Mouse (Mus musculus) duodenum, adult 2 months (tissue): ENCODE results near the gene Tle6. TPM values are rescaled to one million over a fixed set of nuclear protein-coding genes. Genes with fewer than 3 reads are reported as not detected.

ENCODE experiments used
- polyA plus RNA-seq: library from polyadenylated mRNA; depleted of rRNA; stranded (reverse); fragments of >200 nt; gene quantifications from 2 replicates; pipeline ENCODE4 v1.2.3, GENCODE M21; 2012; ENCODE audit warnings: low replicate concordance; rRNA removed

Gene Tle6
- polyA plus RNA-seq: 6.1 and 27.7 TPM in 2 replicates

DNA sequence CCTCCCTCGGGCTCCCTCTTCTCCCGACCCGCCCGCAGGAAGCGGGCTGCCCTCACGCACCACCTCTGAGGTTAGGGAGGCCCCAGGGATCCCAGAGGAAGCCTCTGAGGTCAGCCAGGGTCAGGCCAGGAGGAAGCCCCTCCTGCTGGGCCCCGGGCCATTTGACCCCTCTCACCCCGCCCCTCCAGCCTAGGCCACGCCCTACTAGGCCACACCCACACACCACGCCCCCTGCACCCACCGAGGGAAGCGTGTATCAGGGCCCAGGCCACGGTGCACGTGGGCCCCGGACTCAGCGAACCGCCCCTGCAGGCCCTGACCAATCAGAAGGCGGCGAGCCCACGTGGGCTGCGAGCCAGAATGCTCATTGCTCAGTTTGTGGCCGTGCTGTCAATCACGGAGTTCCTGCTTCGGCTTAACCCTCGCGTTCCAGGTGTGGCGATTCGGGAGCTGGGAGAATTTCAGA, at the start of gene Tle6:
Gene Tle6, minus strand, starts transcription at position 336 of the 466 bp plus-strand sequence.

DNA sequence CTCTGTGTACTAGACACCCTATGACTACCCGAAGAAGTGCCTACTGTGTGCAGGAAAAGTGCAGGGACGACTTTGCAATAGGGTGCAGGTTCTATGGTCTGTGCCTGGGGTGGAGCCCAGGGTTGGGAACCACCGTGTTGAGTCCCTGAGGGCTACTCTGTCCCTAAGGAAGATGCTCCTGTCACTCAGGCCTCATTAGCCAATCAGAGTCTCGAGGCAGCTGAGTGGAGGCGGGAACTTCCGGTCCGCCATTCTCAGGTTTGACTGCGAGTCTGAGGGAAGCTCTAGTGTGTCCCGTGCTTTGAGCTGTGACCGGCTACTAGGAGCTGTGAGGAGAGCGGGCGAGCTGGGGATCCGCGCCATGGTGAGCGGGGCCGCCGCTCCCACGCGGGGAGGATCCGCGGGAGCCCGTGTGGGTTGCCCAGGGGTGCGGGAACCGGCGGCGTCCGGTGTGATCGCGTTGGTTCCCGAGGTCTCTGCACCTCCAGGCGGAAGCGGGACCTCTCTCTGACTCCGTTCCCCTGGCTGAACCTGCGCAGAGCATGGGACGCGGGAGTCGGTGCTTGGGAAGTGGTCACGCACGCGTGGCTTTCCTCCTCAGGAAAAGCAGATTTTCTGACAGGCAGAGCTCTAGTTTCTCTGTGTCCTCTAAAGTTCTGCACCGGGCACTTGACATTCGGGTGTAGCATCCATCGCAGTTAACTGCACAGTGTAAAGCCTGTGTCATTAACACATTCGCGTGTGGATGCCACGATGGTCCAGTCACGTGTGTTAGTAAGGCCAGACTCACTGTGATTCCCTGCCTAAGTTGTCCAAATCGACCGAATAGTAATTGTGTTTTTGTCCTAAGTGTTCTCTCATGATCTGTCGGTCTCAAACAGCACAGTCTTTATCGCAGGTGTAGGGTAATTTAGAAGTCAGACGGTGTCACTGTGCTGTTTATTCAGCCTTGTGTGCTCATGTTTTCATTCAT, 48.2 kb upstream of the Tle6 start, which contains the start of gene Gm10778:
Gene Gm10778, plus strand, starts transcription at position 257 of the 973 bp plus-strand sequence.

DNA sequence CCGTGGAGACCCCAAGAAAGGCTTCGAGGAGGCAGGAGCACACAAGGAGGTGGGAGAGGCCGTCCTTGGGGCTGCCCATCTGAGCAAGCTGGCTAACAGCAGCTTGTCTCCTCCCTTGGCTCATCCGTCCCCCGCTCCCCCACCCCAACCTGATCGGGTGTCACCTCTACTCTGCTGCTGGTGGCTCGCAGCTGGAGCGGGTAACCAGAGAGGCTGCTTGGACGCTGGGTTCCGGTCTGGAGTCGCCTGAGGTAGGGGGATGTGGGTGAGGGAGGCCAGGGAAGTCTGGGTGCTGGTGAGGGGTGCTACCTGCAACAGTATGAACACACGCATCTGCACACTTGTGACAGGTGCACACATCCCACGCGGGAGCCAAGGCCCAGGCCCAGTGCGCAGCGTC, 27.5 kb upstream of the Tle6 start, which contains the start of gene Ankrd24:
Gene Ankrd24, plus strand, starts transcription at position 151 of the 400 bp plus-strand sequence.

DNA sequence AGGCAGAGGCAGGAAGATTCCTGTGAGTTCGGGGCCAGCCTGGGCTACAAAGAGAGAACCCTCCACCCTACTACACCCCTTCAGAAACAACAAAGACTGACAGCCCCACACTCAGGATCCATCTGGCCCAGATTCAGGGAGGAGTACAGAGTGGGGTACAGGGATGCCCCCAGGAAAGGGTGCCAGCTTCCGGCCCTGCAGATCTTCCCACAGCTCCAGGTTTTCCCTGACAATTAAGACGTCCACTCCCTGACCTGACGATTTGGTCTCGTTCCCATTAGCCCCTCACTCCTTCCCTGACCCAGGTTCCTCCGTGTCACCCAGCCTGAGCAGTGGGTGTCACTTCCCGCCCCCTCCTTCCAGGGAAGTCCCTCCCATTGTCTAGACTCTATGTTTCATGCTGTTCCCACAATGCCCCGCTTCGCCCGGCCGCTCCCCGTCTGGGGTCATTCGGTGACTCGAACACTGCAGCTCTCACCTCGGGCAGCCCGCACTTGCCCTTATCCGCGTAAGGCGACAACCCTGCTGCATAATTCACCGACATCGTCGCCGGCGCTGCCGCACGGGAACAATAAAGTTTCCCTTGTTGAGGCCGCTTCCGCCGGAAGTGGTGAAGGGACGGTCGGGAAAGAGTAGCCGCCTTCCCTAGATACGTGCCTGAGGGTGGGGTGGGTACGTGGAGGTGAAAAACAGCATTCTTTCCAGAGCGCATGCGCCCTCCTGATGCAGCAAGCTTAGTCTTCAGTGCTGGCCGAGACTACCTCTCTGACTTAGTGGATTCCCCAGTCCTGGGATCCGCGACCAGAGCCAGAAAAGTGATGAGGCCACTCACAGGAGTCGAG, 26.3 kb upstream of the Tle6 start, which contains the start of gene Sirt6:
Gene Sirt6, minus strand, starts transcription at position 804 of the 842 bp plus-strand sequence.

DNA sequence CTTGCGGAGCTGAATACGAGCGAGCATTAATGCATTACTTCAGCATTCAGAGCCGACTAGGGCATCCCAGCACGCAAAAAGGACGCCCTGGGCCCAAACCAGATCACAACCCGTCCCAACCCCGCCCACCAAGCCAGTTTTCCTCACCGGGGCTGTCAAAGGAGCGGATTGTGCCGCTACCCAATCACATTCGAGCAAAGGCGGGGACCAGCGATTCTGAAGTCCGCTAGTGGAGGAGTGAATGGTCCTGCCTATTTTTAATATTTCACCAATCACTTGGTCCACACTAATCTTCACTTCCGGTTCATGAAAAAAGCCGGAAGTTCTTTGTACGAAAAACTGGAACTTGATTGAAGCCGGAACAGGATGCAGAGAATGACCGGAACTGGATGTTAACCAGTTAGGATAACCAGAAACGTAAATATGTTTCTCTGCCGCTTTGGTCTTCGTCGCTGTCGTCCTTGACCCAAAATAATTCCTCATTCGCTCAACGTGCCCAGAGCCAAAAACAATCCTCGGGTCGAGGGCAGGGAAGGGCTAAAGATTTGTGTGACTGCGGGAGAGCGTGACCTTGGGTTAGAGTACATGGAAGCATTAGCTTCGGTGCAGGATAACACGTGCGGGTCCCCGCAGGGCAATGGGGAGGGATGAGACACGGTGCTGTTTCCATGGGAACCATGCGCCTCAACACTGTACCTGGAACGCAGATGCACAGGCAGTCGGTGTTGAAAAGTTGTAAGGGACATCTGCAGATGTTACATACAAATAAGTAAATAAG, 5.3 kb upstream of the Tle6 start, which contains the start of gene BC025920:
Gene BC025920, plus strand, starts transcription at position 297 of the 778 bp plus-strand sequence.

GRCm38 (mm10) chr10:81574081-81575056, 26.5 kb downstream of the Tle6 start, which contains the start of gene Tle2:
Gene Tle2 (plus strand): TSS chr10:81574561.

DNA sequence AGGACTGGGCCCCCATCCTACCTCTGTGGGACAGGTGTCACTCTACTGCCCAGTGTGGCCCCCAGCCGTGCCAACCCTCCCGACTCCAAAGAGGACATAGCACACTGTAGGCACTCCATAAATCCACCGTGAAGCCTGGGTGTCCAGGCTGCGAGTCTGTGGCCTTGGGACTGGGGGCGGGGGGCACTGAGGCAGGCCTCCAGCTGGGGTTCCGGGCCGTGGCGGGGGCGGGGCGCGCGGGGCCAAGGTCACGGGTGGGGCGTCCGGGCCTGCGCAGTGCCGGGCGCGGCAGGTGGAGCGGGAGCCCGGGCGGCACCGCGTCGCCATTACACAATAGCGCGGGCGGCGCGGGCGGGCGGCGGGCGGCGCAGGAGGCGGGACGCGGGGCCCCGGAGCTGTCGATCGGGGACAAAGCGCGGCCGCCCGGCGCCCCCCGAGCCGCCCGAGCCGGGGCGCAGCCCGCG, 41.7 kb downstream of the Tle6 start, which contains the start of gene Aes:
Gene Aes, plus strand, starts transcription at position 326 of the 464 bp plus-strand sequence.

DNA sequence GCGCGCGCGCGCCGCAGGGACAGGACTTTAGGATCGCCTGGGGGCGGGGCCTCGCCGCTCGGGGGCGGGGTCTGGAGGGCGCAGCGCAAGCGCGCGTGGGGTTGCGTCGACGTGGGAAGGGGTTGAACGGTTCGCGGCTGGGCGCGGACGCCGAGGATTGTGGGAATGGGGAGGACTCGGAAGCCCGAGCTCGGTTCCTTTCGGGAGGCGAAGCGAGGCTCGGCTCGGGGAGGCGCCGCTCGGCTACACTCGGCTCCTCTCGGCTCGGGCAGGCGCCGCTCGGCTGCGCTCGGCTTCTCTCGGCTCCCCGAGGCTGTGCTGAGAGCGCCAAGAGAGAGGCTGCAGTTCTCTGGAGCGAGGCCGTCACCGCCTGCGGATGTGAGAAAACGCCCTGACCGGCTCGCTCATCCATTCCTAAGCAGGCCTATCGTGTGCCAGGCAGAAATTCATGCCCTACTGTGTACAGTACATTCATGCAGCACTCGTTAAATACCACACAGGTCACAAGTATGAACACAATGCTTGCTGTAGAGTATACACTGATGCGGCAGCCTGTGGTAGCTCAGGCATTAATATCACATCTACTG, 55.6 kb downstream of the Tle6 start, which contains the start of gene Gna11:
Gene Gna11, minus strand, starts transcription at position 30 of the 587 bp plus-strand sequence.

Other genes with a start within 250 kb of the Tle6 start
- gene Mfsd12, start 243.6 kb downstream of the Tle6 start, polyA plus RNA-seq: 14.7 and 31.5 TPM in 2 replicates
- gene 4930404N11Rik, start 235.3 kb downstream of the Tle6 start, polyA plus RNA-seq: 9.2 and 36.1 TPM in 2 replicates
- 85.3 and 131 TPM in 2 replicates for gene Fzr1, start 222.6 kb downstream of the Tle6 start, polyA plus RNA-seq
- gene Dohh, start 216.6 kb downstream of the Tle6 start, polyA plus RNA-seq: 83.2 and 110 TPM in 2 replicates
- 1.3 and 3.5 TPM in 2 replicates for gene Gm48551, start 216.6 kb downstream of the Tle6 start, polyA plus RNA-seq
- gene Gm48552, start 212.1 kb downstream of the Tle6 start, polyA plus RNA-seq: 4.4 and 4.7 TPM in 2 replicates
- 6,225 and 12,735 TPM in 2 replicates for gene Smim24, start 208.0 kb downstream of the Tle6 start, polyA plus RNA-seq
- 14.0 and 23.5 TPM in 2 replicates for gene Nfic, start 145.4 kb downstream of the Tle6 start, polyA plus RNA-seq
- 3.8 and 8.4 TPM in 2 replicates for gene Celf5, start 118.4 kb downstream of the Tle6 start, polyA plus RNA-seq
- gene Ncln, start 104.7 kb downstream of the Tle6 start, polyA plus RNA-seq: 449 and 530 TPM in 2 replicates
- gene S1pr4, start 100.9 kb downstream of the Tle6 start, polyA plus RNA-seq: 1.6 and 4.8 TPM in 2 replicates
- 1.3 and 1.6 TPM in 2 replicates for gene Gna15, start 76.8 kb downstream of the Tle6 start, polyA plus RNA-seq
- gene Gna11, start 55.9 kb downstream of the Tle6 start, polyA plus RNA-seq: 397 and 652 TPM in 2 replicates
- 1,935 and 3,654 TPM in 2 replicates for gene Aes, start 41.6 kb downstream of the Tle6 start, polyA plus RNA-seq
- gene Tle2, start 26.5 kb downstream of the Tle6 start, polyA plus RNA-seq: 18.3 and 66.9 TPM in 2 replicates
- gene BC025920, start 5.2 kb upstream of the Tle6 start, polyA plus RNA-seq: 0.40 and 0.58 TPM in 2 replicates
- gene Sirt6, start 26.7 kb upstream of the Tle6 start, polyA plus RNA-seq: 33.5 and 36.6 TPM in 2 replicates
- 12.7 and 25.7 TPM in 2 replicates for gene Ankrd24, start 27.5 kb upstream of the Tle6 start, polyA plus RNA-seq
- not detected in 2 replicates for gene Gm10778, start 48.0 kb upstream of the Tle6 start, polyA plus RNA-seq
- not detected in 2 replicates for gene Zfp433, start 103.8 kb upstream of the Tle6 start, polyA plus RNA-seq
- not detected in 2 replicates for gene Gm3055, start 170.1 kb upstream of the Tle6 start, polyA plus RNA-seq
- 0.04 and 0.05 TPM in 2 replicates for gene Gm4767, start 211.1 kb upstream of the Tle6 start, polyA plus RNA-seq